Mouse (Mus musculus): Measurements from ENCODE around the gene Spdl1.

GRCm38 (mm10) chr11:34776054-34776453 is 57.4 kb downstream of the Spdl1 start:
- no peak for TF ChIP-seq POLR2A (IDR thresholded peaks at IDR 0.05; ENCODE audit: extremely low read depth, insufficient read depth, low read length)
- no peak for TF ChIP-seq CTCF (IDR thresholded peaks at IDR 0.05; ENCODE audit: extremely low read depth, insufficient read depth, low read length)
